Mouse (Mus musculus): ENCODE measurements around the gene Zfp653.
"Not testable (repeated sequence)": the region's sequence is repeated elsewhere in the genome, so short reads cannot be mapped to it uniquely, and the experiment has no call there.

Gene Zfp653

GRCm38 (mm10) chr9:22070791-22071573, at the start of gene Zfp653, which contains the start of gene Gm49318:
TSS of gene Zfp653 (minus strand) at chr9:22071376.
TSS of gene Gm49318 (minus strand) at chr9:22071259.
- in situ Hi-C loops (cut with MboI; ENCODE audit: low sequenced_read_pairs), result no loop called here

DNA sequence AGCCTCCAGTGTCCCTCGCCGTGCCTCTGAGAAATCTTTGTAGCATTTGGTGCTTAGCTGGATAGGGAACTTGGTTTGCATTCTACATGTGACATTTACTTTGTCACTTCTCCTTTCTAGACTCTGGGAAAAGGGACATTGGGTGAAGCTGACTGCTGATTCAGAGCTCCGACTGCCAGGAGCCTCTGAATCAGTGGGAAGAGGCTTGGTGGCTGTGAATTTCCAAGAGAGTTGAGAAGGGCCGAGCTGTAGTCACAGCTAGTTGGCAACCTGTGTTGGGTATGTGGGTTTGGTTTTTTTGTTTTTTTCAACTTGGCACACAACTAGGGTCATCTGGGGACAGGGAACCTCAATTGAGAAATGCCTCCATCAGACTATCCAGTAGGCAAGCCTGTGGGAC, 48.4 kb upstream of the Zfp653 start:
- in situ Hi-C loops (cut with MboI; ENCODE audit: low sequenced_read_pairs), result no loop called here

DNA sequence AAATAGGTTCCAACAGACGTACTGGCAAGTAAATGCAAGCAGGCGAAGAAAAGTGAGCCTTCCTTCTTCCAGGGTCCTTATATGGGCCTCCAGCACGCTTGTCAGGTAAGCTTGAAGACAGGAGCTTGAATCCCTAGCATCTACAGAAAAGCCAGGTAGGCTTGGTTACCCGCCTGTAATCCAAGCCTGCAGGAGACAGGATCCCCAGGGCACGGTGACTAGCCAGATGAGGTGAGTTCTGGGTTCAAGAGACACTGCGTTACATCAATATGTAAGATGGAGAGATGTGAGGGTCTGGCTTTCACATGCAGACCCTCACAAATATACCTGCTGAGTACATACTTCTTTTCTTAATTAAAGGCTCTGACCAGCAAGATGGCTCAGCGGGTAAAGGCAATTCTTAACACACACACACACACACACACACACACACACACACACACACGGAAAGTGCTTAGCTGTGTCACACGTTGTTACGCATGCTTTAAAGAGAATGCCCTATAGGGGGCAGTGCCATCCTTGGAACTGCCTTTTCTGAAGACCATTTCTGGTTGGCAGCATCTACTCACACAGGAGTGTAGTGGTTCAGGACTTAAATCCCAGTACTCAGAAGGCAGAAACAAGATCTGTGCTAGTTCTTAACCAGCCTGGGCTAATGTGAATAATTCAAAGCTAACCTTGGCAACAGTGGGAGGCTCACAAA, 46.7 kb upstream of the Zfp653 start:
- in situ Hi-C loops (cut with MboI; ENCODE audit: low sequenced_read_pairs), result no loop called here

- in situ Hi-C loops (cut with MboI; ENCODE audit: low sequenced_read_pairs), result no loop called here
Measured at GRCm38 (mm10) chr9:22116740-22117426, 45.7 kb upstream of the Zfp653 start, which contains the start of gene Elof1. TSS of gene Elof1 (minus strand) at chr9:22117172.

DNA sequence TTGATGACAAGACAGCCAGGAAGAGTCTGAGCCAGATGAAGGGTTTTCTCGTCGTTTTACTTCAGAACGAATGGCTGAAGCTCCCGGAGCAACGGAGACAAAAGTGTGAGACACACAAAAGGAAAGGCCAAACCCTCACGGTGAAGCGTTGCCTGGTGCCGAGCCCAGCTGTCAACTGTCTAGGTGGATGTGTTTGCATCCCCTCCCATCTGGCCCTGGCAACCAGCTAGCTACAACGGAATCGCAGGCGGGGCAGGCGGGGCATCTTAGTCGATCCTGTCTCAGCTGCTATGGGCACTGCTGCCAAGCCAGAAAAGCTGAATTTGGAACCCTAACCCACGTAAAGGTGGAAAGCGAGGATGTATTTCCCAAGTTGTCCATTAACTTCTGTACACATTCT, 44.9 kb upstream of the Zfp653 start:
- in situ Hi-C loops (cut with MboI; ENCODE audit: low sequenced_read_pairs), result no loop called here

- in situ Hi-C loops (cut with MboI; ENCODE audit: low sequenced_read_pairs), result no loop called here
Measured at GRCm38 (mm10) chr9:22115635-22116034, 44.5 kb upstream of the Zfp653 start.

- in situ Hi-C loops (cut with MboI; ENCODE audit: low sequenced_read_pairs), result no loop called here
Measured at GRCm38 (mm10) chr9:22108194-22108593, 37.0 kb upstream of the Zfp653 start.

DNA sequence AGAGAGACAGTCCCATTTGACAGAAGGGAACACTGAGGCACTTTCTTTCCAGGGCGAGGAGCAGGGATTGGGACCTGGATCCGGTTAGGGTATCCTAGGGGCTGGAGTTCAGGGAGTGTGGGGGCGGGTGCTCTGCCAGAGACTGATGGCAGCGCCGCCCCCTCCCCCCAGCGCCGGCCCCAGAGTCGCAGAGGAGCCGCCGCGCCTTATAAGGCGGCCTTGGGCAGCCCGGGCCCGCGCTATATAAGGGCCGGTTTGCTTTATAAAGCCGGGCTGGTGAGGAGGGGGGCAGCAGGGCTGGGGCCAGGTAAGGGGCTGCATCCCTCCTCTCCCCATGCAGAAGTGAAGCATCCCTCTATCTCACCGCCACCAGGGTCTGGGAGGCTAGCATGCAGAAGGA, 28.7 kb upstream of the Zfp653 start:
- in situ Hi-C loops (cut with MboI; ENCODE audit: low sequenced_read_pairs), result no loop called here

DNA sequence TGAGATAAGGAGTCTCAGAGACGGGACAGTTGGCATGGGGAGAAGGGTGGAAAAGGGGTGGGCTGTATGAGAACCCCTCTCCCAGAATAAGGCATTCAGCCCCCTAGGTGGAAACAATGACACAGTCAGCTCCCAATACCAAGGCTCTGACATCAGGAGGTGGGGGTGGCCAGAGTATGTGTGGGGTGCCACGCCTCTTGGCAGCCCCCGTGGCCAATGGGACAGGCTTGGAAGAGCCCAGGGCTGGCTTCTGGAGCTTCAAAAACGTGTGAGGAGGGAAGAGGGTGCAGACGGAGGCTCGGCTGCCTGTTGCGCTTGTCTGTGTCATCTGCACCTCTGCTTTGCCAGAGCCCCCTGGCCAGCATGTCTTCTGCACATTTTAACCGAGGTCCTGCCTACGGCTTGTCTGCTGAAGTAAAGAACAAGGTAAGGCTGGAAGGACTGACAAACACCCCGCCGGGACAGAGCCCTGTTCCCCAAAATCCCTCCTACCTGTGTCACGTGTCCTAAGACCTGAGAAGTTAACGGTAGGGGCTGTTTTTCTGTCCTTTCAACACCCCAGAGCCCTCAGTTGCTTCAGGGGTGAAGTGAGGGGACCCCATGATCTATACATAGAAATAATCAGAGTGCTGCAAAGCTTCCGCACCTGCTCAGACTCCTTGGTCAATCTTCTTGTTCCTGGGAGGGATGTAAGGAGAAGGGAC, 28.0 kb upstream of the Zfp653 start, which contains the start of gene Cnn1:
Gene Cnn1 (plus strand): TSS at position 224 of the 704 bp plus-strand sequence.
- in situ Hi-C loops (cut with MboI; ENCODE audit: low sequenced_read_pairs), result no loop called here

- in situ Hi-C loops (cut with MboI; ENCODE audit: low sequenced_read_pairs), result no loop called here
Measured at GRCm38 (mm10) chr9:22095854-22096307, 24.7 kb upstream of the Zfp653 start.

- in situ Hi-C loops (cut with MboI; ENCODE audit: low sequenced_read_pairs), result no loop called here
Measured at GRCm38 (mm10) chr9:22092746-22093145, 21.6 kb upstream of the Zfp653 start.

DNA sequence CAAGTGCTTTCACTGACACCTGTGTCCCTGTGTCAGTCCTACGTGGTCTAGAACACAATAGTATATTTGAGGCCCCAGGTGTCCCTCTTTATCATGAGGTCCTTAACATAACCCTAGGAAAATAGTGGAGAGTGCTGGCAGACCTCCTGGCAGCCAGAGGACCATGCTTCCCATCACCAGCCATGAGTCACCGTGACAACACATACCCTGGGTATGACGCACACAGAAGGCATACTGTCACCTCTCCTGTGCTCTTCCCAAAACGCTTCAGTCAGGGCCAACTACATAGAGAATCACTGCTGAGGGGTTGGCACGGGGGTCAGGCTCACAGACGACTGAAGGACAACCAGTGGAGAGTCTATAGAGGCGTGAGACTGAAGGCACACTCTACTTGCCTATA, 18.8 kb upstream of the Zfp653 start:
- in situ Hi-C loops (cut with MboI; ENCODE audit: low sequenced_read_pairs), result no loop called here

DNA sequence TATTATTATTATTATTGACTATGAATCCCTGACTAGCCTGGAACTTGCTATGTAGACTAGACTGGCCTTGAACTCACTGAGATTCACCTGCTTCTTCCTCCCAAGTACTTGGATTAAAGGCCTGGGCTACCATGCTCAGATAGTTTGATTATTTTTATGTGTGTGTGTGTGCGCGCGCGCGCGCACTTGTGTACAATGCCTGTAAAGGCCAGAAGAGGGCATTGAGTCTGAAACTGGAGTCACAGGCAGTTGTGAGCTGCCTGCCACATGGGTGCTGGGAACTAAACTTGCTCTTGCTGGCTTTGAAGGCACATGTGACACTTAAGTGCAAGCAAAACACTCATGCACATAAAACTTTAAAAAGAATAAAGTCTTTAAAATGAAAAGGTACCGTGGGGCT, 18.1 kb upstream of the Zfp653 start:
- in situ Hi-C loops (cut with MboI; ENCODE audit: low sequenced_read_pairs), result no loop called here

DNA sequence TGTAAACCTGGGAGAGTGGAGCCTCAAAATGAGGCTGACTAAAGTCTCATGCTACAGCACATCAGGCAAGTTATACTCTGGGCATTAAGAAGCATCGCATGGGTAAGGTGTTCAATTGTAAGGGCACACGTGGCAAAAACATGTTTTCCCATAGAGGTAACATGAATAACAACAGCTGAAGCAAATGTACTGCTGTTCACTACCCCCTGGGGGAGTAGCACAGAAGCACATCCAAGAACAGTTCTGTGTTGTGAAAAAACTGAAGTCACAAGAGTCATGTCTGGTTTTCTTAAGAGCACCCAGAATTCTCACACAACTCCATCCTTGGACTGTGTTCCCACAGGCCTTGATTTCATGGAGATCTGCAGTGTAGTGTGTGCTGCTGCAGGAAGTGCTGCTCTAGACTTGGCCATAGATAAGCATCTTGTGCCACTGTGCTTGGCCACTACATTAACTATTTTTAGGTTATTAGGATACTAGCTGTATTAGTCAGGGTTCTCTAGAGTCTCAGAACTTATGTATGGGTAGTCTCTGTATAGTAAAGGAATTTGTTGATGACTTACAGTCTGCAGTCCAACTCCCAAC, 15.9 kb upstream of the Zfp653 start:
- in situ Hi-C loops (cut with MboI; ENCODE audit: low sequenced_read_pairs), result no loop called here

- in situ Hi-C loops (cut with MboI; ENCODE audit: low sequenced_read_pairs), result no loop called here
Measured at GRCm38 (mm10) chr9:22086012-22086411, 14.8 kb upstream of the Zfp653 start.

DNA sequence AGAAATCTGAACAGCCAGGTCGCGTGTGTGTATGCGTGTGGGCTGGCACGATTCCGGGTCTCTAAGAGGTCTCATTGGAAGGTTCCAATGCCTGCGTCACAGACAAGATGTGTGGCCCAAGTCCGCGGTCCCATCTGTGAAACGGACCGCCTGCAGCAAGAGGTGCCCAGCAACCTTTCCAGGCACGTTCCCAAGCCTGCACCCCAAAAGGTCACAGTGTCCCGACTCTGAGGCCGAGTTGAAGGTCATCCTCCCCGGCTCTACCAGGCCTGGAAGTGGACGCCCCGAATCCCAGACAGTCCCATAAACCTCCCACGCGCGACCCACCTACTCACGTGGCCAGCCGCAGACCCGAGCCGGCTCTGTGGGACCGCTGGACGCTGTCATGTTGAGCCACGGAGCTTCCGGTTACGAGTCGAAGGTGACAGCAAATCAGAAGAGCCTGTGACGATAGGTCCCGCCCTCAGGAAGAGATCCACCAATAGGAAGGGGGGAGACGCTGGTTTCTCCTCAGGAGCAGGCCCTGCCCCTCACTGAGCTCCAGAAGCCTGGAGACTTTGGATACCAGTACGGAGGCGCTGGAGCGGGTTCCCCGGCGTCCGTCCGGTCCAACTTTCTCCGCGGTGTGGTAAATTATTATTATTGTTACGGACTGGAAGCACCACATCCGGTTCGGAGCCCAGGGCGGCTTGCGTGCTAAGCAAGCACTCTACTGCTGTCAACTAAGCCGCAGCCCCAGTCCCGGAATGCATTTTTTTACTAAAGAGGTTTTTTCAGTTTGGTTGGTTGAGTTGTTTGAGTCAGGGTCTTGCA, 14.1 kb upstream of the Zfp653 start, which contains the start of gene Ecsit:
Gene Ecsit (minus strand): TSS at position 417 of the 813 bp plus-strand sequence.
- in situ Hi-C loops (cut with MboI; ENCODE audit: low sequenced_read_pairs), result no loop called here

DNA sequence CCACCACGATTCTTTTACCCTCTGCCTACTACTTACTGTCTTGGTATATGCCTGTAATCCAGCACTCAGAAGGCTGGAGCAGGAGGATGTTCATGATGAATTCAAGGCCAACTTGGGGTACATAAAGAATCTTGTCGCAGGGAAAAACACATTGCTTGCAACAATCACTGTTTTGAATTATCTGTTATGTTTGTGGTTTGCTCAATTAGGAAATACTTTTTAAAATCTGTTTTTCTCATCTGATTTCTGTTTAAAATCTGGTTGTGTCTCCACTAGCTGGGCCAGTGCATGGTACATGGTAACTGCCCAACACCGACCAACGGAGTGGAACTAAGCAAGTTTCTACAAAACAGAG, 13.5 kb upstream of the Zfp653 start:
- in situ Hi-C loops (cut with MboI; ENCODE audit: low sequenced_read_pairs), result no loop called here

DNA sequence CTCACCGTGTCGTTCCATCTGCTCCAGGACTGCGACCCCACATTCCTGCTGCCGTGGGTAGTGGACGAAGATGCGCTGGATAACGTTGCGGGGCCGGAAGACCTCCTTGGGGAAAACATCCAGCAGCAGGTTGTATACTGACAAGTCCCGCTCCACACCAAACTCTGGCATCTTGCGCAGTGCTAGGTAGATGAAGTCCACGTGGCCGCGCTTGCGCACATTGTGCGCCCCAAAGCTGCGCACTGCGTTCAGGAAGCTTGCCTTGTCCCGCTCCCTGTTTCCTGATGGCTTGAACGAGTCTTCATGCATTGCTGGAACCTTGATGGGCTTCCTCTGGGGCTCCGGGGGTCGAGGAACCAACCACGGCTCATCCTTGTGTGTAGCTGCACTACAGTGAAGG, 5.0 kb upstream of the Zfp653 start:
- in situ Hi-C loops (cut with MboI; ENCODE audit: low sequenced_read_pairs), result no loop called here

- in situ Hi-C loops (cut with MboI; ENCODE audit: low sequenced_read_pairs), result not testable (repeated sequence)
Measured at GRCm38 (mm10) chr9:22075778-22076177, 4.6 kb upstream of the Zfp653 start.

DNA sequence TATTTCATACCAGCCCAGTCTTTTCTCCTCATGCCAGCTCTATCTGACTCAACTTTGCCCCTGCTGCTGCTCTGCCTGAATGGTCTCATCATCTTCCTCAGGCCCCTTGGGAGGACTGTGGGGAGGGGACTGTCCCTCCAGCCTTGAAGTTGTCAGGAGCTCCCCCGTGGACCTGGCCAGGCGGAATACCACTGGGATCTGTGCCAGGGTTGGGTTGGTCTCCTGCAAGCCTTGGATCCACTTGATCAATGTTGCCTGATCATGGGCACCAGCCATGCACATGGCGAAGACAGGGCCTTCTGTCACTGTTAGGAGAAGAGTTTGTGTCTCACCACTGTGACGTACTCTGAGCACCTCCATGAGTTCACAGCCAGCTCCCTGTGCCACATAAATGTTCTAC, 1.1 kb upstream of the Zfp653 start:
- in situ Hi-C loops (cut with MboI; ENCODE audit: low sequenced_read_pairs), result no loop called here

Data from CH12F3 (cell line).